21 mouse cellular contexts compared by ENCODE assay signal in the genomic region with DNA sequence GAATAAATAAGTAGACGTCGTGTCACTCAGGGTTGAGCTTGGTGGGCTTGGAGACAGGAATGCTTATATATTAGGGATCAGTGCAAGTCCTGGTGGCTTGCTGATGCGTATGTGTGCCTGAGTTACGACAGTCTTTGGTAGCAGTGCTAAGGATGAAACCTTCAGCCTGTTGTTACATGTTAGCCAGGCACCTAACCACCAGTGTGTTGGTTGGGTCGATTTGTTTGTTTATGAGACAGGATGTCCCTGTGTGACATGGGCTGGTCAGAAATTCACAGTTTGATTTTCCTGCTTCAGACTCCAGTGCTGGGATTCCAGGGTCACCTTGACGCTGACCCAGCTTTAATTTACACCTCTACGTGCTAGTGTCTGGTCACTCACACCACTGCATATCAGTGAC. TPM values are rescaled to one million over a fixed set of nuclear protein-coding genes. Genes with fewer than 3 reads are reported as not detected.
DNase-seq lines count a peak whose midpoint lies in the region; ATAC-seq and TF ChIP-seq lines count a peak whose summit lies in the region.
"Had no signal": no experiment of that assay in that cellular context is flagged by ENCODE, and none has a peak within 500 bp of the region (broad histone marks: within the 10 kb centered on the region; RNA-seq: fewer than 3 reads in every experiment).

No protein-coding gene starts in this region.

- H3K27me3 ChIP-seq in embryonic facial prominence, embryonic 12.5 days: peaks cover 59% of the 10 kb centered on the region
- peaks cover 71% of the 10 kb centered on the region for H3K27me3 ChIP-seq in embryonic facial prominence, embryonic 10.5 days (replicated peaks; ENCODE audit: low read depth, poor library complexity, severe bottlenecking)
- peaks cover 52% of the 10 kb centered on the region for H3K27me3 ChIP-seq in lung, embryonic 14.5 days (ENCODE audit: insufficient read depth, low read length)
- H3K27me3 ChIP-seq in intestine, embryonic 14.5 days (replicated peaks; ENCODE audit: control insufficient read depth, insufficient read depth, low read length): peaks cover 46% of the 10 kb centered on the region
- peaks cover 26% of the 10 kb centered on the region for H3K27me3 ChIP-seq in stomach, embryonic 14.5 days (ENCODE audit: control insufficient read depth, insufficient read depth, low read length)

- no peaks in the 10 kb centered on the region for H3K9me3 ChIP-seq in embryonic facial prominence, embryonic 12.5 days
- no peaks in the 10 kb centered on the region for H3K9me3 ChIP-seq in embryonic facial prominence, embryonic 10.5 days
- no peaks in the 10 kb centered on the region for H3K9me3 ChIP-seq in lung, embryonic 14.5 days (ENCODE audit: low read depth, low read length)
- no peaks in the 10 kb centered on the region for H3K9me3 ChIP-seq in intestine, embryonic 14.5 days (ENCODE audit: control insufficient read depth, low read length)
- no peaks in the 10 kb centered on the region for H3K9me3 ChIP-seq in stomach, embryonic 14.5 days (ENCODE audit: control insufficient read depth, low read depth, low read length)
- H3K9me3 ChIP-seq: hindbrain, embryonic 10.5 days; neural tube, embryonic 13.5 days had no signal

- no peak overlapping the region for H3K27ac ChIP-seq in embryonic facial prominence, embryonic 12.5 days
- H3K27ac ChIP-seq in embryonic facial prominence, embryonic 10.5 days (replicated peaks): no peak overlapping the region
- no peak overlapping the region for H3K27ac ChIP-seq in lung, embryonic 14.5 days (ENCODE audit: low read depth)
- no peak overlapping the region for H3K27ac ChIP-seq in intestine, embryonic 14.5 days (ENCODE audit: low read depth)
- H3K27ac ChIP-seq in stomach, embryonic 14.5 days (ENCODE audit: low read length): no peak overlapping the region
- H3K27ac ChIP-seq: hindbrain, embryonic 10.5 days; hindbrain, postnatal 0 days; layer of hippocampus, adult 2 months; liver, embryonic 14.5 days; neural tube, embryonic 13.5 days had no signal

- no peak for DNase-seq in embryonic facial prominence, embryonic 10.5 days (ENCODE audit: low spot score)
- no peak for DNase-seq in lung, embryonic 14.5 days
- no peak for DNase-seq in lung, postnatal 4 days
- no peak for DNase-seq in intestine, embryonic 14.5 days (ENCODE audit: low spot score)
- no peak for DNase-seq in left cerebral cortex, adult 11 months (ENCODE audit: low spot score)
- DNase-seq: adrenal gland, postnatal 25 days; cerebellum, adult 11-12 months; gastrocnemius, postnatal 36 days; kidney, adult 9 months; left cerebral cortex, postnatal 4 days; midbrain, embryonic 14.5 days; thymus, adult 2 months had no signal

- no peak overlapping the region for H3K9ac ChIP-seq in embryonic facial prominence, embryonic 12.5 days
- no peak overlapping the region for H3K9ac ChIP-seq in lung, embryonic 14.5 days
- no peak overlapping the region for H3K9ac ChIP-seq in intestine, embryonic 14.5 days (ENCODE audit: low read length)
- no peak overlapping the region for H3K9ac ChIP-seq in stomach, embryonic 14.5 days (replicated peaks; ENCODE audit: low read depth, low read length)
- H3K9ac ChIP-seq: liver, embryonic 14.5 days; neural tube, embryonic 13.5 days had no signal

- no peak for TF ChIP-seq CTCF in lung, embryonic 14.5 days (IDR thresholded peaks at IDR 0.05; ENCODE audit: low read depth)

- H3K4me3 ChIP-seq in embryonic facial prominence, embryonic 12.5 days: no peak overlapping the region
- no peak overlapping the region for H3K4me3 ChIP-seq in embryonic facial prominence, embryonic 10.5 days
- no peak overlapping the region for H3K4me3 ChIP-seq in lung, embryonic 14.5 days (ENCODE audit: low read depth, low read length)
- H3K4me3 ChIP-seq in intestine, embryonic 14.5 days (ENCODE audit: low read depth, low read length): peak overlapping the region; percentile 0; the same call in 1 of the 2 replicates
- peak overlapping the region; percentile 55; the same call in 1 of the 2 replicates for H3K4me3 ChIP-seq in stomach, embryonic 14.5 days (ENCODE audit: low read depth, low read length)
- H3K4me3 ChIP-seq: hindbrain, embryonic 10.5 days; layer of hippocampus, adult 2 months; neural tube, embryonic 13.5 days had no signal

- whole genome bisulfite sequencing in embryonic facial prominence, embryonic 12.5 days: 66% methylated on average over 7 of the region's 7 CpGs
- WGBS in embryonic facial prominence, embryonic 10.5 days: 69% methylated on average over 7 of the region's 7 CpGs
- 36% methylated on average over 7 of the region's 7 CpGs for WGBS in lung, embryonic 14.5 days
- WGBS in intestine, embryonic 14.5 days: 57% methylated on average over 7 of the region's 7 CpGs
- WGBS in stomach, embryonic 14.5 days: 45% methylated on average over 7 of the region's 7 CpGs

- H3K36me3 ChIP-seq in embryonic facial prominence, embryonic 12.5 days: no peaks in the 10 kb centered on the region
- H3K36me3 ChIP-seq in embryonic facial prominence, embryonic 10.5 days (replicated peaks): no peaks in the 10 kb centered on the region
- H3K36me3 ChIP-seq in lung, embryonic 14.5 days (ENCODE audit: insufficient read depth): no peaks in the 10 kb centered on the region
- H3K36me3 ChIP-seq in intestine, embryonic 14.5 days (ENCODE audit: control insufficient read depth, insufficient read depth, low read length): no peaks in the 10 kb centered on the region
- H3K36me3 ChIP-seq in stomach, embryonic 14.5 days (ENCODE audit: control insufficient read depth, insufficient read depth, low read length): no peaks in the 10 kb centered on the region
- H3K36me3 ChIP-seq: hindbrain, embryonic 10.5 days; neural tube, embryonic 13.5 days had no signal

- H3K4me1 ChIP-seq in embryonic facial prominence, embryonic 12.5 days: peaks cover 11% of the 10 kb centered on the region
- H3K4me1 ChIP-seq in embryonic facial prominence, embryonic 10.5 days: peaks cover 21% of the 10 kb centered on the region
- no peaks in the 10 kb centered on the region for H3K4me1 ChIP-seq in lung, embryonic 14.5 days (ENCODE audit: insufficient read depth)
- H3K4me1 ChIP-seq in intestine, embryonic 14.5 days (replicated peaks; ENCODE audit: control insufficient read depth, insufficient read depth, low read length): peaks cover 6% of the 10 kb centered on the region; the same call in 1 of the 2 replicates
- peaks cover 8% of the 10 kb centered on the region; the same call in 1 of the 2 replicates for H3K4me1 ChIP-seq in stomach, embryonic 14.5 days (ENCODE audit: control insufficient read depth, insufficient read depth, low read length)

- H3K4me2 ChIP-seq in embryonic facial prominence, embryonic 12.5 days (replicated peaks): 0 out of 2 replicates have a peak overlapping the region, but pooled peaks have one; percentile 0
- peak overlapping the region; percentile 16; the same call in 1 of the 2 replicates for H3K4me2 ChIP-seq in lung, embryonic 14.5 days
- peak overlapping the region; percentile 67 for H3K4me2 ChIP-seq in intestine, embryonic 14.5 days (ENCODE audit: low read length)
- peak overlapping the region; percentile 59 for H3K4me2 ChIP-seq in stomach, embryonic 14.5 days (replicated peaks; ENCODE audit: low read depth, low read length)
- H3K4me2 ChIP-seq: neural tube, embryonic 13.5 days had no signal

- no peak for ATAC-seq in embryonic facial prominence, embryonic 12.5 days (ENCODE audit: insufficient number of reproducible peaks, insufficient read depth, low FRiP score, low TSS enrichment)
- ATAC-seq in lung, embryonic 14.5 days (ENCODE audit: insufficient read depth): no peak
- ATAC-seq in intestine, embryonic 14.5 days (replicated peaks; ENCODE audit: low FRiP score, low TSS enrichment, low read depth): no peak
- no peak for ATAC-seq in stomach, embryonic 14.5 days (ENCODE audit: insufficient number of reproducible peaks, insufficient read depth, low FRiP score, low read depth)
- ATAC-seq in erythroblast, adult 5-6 weeks (replicated peaks; ENCODE audit: low FRiP score, poor library complexity, severe bottlenecking): no peak
- ATAC-seq: forebrain, embryonic 16.5 days; hindbrain, postnatal 0 days had no signal

RNA-seq across cellular contexts. Expression of gene Cdh1, which starts 2.5 kb away (rescaled TPM):
- 26.4 and 26.6 TPM in 2 replicates for polyA plus RNA-seq in embryonic facial prominence, embryonic 12.5 days (2016; fragmentation: Nextera tagmentation; extraction: Ambion mirVana)
- polyA plus RNA-seq in embryonic facial prominence, embryonic 10.5 days (2016; fragmentation: Nextera tagmentation; extraction: Ambion mirVana): 22.1 and 24.4 TPM in 2 replicates
- polyA plus RNA-seq in lung, embryonic 14.5 days (2014; fragmentation: Nextera tagmentation; extraction: Ambion mirVana): 85.3 and 89.8 TPM in 2 replicates
- 141 and 152 TPM in 2 replicates for polyA plus RNA-seq in intestine, embryonic 14.5 days (2014; fragmentation: Nextera tagmentation; extraction: Ambion mirVana)
- 131 and 155 TPM in 2 replicates for polyA plus RNA-seq in stomach, embryonic 14.5 days (2014; fragmentation: Nextera tagmentation; extraction: Ambion mirVana)
- total RNA-seq in erythroblast, adult 5-6 weeks (2015; ENCODE audit: low replicate concordance): 0.96 and 2.9 TPM in 2 replicates
- 0.84 and 1.2 TPM in 2 replicates for total RNA-seq in erythroblast, adult 5-6 weeks (2017; ENCODE audit: low replicate concordance)

RNA-seq across cellular contexts. Expression of gene Gm10073, which starts 32.4 kb away (rescaled TPM):
- polyA plus RNA-seq in embryonic facial prominence, embryonic 12.5 days (2016; fragmentation: Nextera tagmentation; extraction: Ambion mirVana): 5.4 and 6.1 TPM in 2 replicates
- 6.0 and 8.1 TPM in 2 replicates for polyA plus RNA-seq in embryonic facial prominence, embryonic 10.5 days (2016; fragmentation: Nextera tagmentation; extraction: Ambion mirVana)
- polyA plus RNA-seq in lung, embryonic 14.5 days (2014; fragmentation: Nextera tagmentation; extraction: Ambion mirVana): 10.1 and 11.4 TPM in 2 replicates
- 9.1 and 11.7 TPM in 2 replicates for polyA plus RNA-seq in intestine, embryonic 14.5 days (2014; fragmentation: Nextera tagmentation; extraction: Ambion mirVana)
- polyA plus RNA-seq in stomach, embryonic 14.5 days (2014; fragmentation: Nextera tagmentation; extraction: Ambion mirVana): 10.0 and 14.0 TPM in 2 replicates
- 20.6 and 31.1 TPM in 2 replicates for total RNA-seq in erythroblast, adult 5-6 weeks (2015; ENCODE audit: low replicate concordance)
- not detected in 2 replicates for total RNA-seq in erythroblast, adult 5-6 weeks (2017; ENCODE audit: low replicate concordance)

Comparison
In these comparisons a context has a peak if more than half of its experiments do, and no peak if none do; other contexts are left out.
1. H3K4me2 ChIP-seq: peak in every context shown above with its lines; median percentile 67 in intestine, embryonic 14.5 days; 59 in stomach, embryonic 14.5 days; 16 in lung, embryonic 14.5 days; 0 in embryonic facial prominence, embryonic 12.5 days.
2. H3K4me3 ChIP-seq: peak in intestine, embryonic 14.5 days (single experiment) and stomach, embryonic 14.5 days (single experiment); none in embryonic facial prominence, embryonic 12.5 days (single experiment), embryonic facial prominence, embryonic 10.5 days (single experiment) and lung, embryonic 14.5 days (single experiment).